Mouse (Mus musculus) hindbrain, embryonic 12.5 days (tissue): ENCODE measurements around the gene Ccnd1. TPM values are rescaled to one million over a fixed set of nuclear protein-coding genes. Genes with fewer than 3 reads are reported as not detected.
"Not testable (repeated sequence)": the region's sequence is repeated elsewhere in the genome, so short reads cannot be mapped to it uniquely, and the experiment has no call there.

ENCODE experiments used
- ATAC-seq: fragments of 200-750 bp; cut with Nextera tagmentation; 2 replicates; pipeline ENCODE4 v1.8.0; 2017; ENCODE audit warnings: moderate TSS enrichment; ENCODE audit not compliant: low FRiP score
- H3K27ac ChIP-seq: fragments of 300-500 bp; sonication (generic); 2 replicates; pipeline ENCODE4 v1.5.1; 2016; ENCODE audit warnings: mild to moderate bottlenecking
- H3K27me3 ChIP-seq: fragments of 300-500 bp; sonication (generic); 2 replicates; pipeline ENCODE4 v1.6.1; 2016; ENCODE audit warnings: mild to moderate bottlenecking
- H3K36me3 ChIP-seq: fragments of 300-500 bp; sonication (generic); 2 replicates; pipeline ENCODE4 v1.6.1; 2016; ENCODE audit warnings: mild to moderate bottlenecking
- H3K4me1 ChIP-seq: fragments of 300-500 bp; sonication (generic); 2 replicates; pipeline ENCODE4 v1.6.1; 2016
- H3K4me2 ChIP-seq: fragments of 300-500 bp; sonication (generic); replicated peaks from 2 replicates; pipeline ENCODE4 v1.6.1; 2016; ENCODE audit warnings: mild to moderate bottlenecking
- H3K4me3 ChIP-seq: fragments of 300-500 bp; sonication (generic); 2 replicates; pipeline ENCODE4 v1.5.1; 2016; ENCODE audit warnings: mild to moderate bottlenecking
- H3K9ac ChIP-seq: fragments of 300-500 bp; sonication (generic); 2 replicates; pipeline ENCODE4 v1.6.1; 2016; ENCODE audit warnings: mild to moderate bottlenecking, moderate library complexity
- H3K9me3 ChIP-seq: fragments of 300-500 bp; sonication (generic); replicated peaks from 2 replicates; pipeline ENCODE4 v1.6.1; 2016; ENCODE audit warnings: mild to moderate bottlenecking
- WGBS: fragments of 180-500 bp; shearing (Covaris S2); methylation state at CpG from one replicate; pipeline ENCODE4 v1.1.7; 2016; 5-methylcytosine and 5-hydroxymethylcytosine counted together
- polyA plus RNA-seq: library from polyadenylated mRNA; unstranded; fragments of >200 nt; fragmentation: Nextera tagmentation; extraction: Ambion mirVana; gene quantifications from 2 replicates; pipeline ENCODE4 v1.2.1, GENCODE M21; 2016

Ccnd1 gene
- polyA plus RNA-seq, 1 experiment from 2014 or later: 128 TPM

DNA sequence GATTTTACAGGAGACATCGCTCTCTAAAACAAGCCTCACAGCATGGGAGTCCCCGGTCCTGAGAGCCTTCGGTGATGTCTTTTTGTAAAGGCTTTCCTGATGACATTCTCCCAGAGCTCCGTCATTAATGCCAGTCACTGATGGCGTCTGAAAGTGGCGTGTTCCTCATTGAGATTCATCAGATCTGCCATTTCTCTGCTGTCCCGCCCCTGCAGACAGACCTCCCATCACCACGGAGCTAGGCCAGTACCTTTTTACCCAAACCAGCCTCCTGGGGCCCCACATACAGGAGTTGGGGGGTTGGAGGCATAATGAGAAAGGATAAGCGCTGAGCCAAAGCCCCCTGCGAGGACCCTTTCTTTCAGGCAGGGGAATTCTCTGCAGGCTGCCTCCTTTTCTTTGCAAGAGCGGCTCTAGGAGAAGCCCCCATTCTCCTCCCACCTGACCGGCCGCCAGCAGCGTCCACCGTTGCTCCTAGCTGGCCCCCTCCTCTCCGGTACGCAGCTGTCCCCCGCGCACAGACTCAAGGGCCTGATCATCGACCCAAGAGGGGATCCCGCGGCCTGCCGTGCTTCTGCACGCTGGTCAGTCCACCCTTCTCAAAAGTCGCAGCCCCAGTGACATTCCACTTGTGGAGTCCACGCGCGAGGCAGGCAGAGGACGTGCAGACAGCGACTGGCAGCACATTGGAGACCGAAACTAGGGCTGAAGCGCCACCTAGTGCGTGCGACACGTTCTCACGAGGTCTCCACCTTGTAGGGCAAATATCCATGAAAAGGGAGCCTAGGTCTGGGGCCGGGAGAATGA is 44.2 kb downstream of the Ccnd1 start:
- Histone ChIP-seq H3K27ac (peak overlapping the region; percentile 71), H3K9me3 (no peaks in the 10 kb centered on the region), H3K4me2 (peak overlapping the region; percentile 85), H3K36me3 (no peaks in the 10 kb centered on the region), H3K4me3 (peak overlapping the region; percentile 47), H3K4me1 (peaks cover 32% of the 10 kb centered on the region), H3K9ac (peak overlapping the region; percentile 59), H3K27me3 (peaks cover 59% of the 10 kb centered on the region)
- peak; percentile 83 for ATAC-seq
- WGBS: under 1% methylated on average over 37 of the region's 37 CpGs

DNA sequence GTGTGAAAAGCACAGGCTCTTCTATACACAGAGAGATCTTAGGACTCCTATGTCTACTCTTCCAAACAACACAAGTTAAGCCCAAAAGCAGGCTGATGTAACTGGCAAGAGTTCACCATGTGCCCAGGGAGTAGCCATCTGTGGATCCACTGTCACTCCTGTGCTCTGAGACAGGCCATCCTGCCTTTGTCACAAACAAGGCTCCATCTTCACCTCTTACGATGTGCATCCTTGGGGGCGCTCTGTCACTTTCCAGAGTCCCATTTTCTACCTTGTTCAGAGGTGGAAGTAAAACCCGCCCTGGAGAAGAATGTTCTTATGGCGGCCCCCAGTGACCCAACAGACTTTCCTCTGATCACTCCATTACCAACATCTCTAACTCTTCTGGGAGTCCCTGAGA is 45.0 kb downstream of the Ccnd1 start:
- Histone ChIP-seq H3K27me3 (peaks cover 64% of the 10 kb centered on the region), H3K36me3 (no peaks in the 10 kb centered on the region), H3K9ac (no peak overlapping the region), H3K4me1 (peaks cover 32% of the 10 kb centered on the region), H3K4me2 (peak overlapping the region; percentile 85), H3K9me3 (no peaks in the 10 kb centered on the region), H3K27ac (peak overlapping the region; percentile 48; the same call in 1 of the 2 replicates), H3K4me3 (peak overlapping the region; percentile 47; the same call in 1 of the 2 replicates)
- no peak for ATAC-seq
- 0% methylated on average over 4 of the region's 4 CpGs for WGBS

DNA sequence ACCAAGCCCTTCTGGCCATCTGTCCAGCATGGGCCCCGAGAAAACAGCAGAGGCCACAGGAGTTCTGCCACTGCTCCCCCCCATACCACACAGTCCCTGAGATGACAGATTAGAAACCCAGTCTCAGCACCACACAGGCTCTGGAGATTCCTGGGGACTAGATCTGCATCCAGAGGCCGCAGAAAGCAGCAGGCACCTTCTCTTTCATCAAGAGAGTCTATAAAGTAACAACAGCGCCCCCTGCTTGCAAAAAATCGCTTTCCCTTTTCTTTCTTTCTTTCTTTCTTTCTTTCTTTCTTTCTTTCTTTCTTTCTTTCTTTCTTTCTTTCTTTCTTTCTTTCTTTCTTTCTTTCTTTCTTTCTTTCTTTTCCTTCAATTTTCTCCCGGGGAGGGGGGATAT is 45.5 kb downstream of the Ccnd1 start:
- Histone ChIP-seq H3K4me3 (no peak overlapping the region), H3K4me2 (peak overlapping the region; percentile 85; the same call in 1 of the 2 replicates), H3K9ac (no peak overlapping the region), H3K36me3 (no peaks in the 10 kb centered on the region), H3K27ac (no peak overlapping the region), H3K9me3 (no peaks in the 10 kb centered on the region), H3K27me3 (peaks cover 62% of the 10 kb centered on the region), H3K4me1 (peaks cover 32% of the 10 kb centered on the region)
- WGBS: 2% methylated on average over 5 of the region's 5 CpGs
- ATAC-seq: no peak

DNA sequence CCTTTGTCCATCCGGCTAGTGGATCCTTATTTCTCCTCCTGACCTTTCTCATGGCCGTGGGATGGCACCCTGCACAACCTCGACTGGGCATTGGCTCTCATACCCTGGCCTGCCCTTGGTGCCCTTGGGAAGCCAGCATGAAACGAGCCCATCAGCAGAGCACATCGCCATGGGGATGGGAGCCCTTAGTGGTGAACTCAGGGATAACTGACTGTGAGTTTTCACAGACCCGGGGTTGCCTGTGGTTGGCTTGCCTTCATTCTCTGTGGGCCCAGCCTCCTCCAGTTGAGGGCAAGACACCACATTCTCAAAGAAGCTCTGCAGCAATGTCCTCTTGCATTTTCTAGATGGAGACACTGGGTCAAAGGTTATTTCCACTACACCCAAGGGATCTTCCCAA is 47.4 kb downstream of the Ccnd1 start:
- Histone ChIP-seq H3K9me3 (no peaks in the 10 kb centered on the region), H3K4me1 (peaks cover 31% of the 10 kb centered on the region), H3K4me3 (no peak overlapping the region), H3K27me3 (peaks cover 52% of the 10 kb centered on the region), H3K36me3 (no peaks in the 10 kb centered on the region), H3K27ac (no peak overlapping the region), H3K9ac (no peak overlapping the region), H3K4me2 (no peak overlapping the region)
- no peak for ATAC-seq
- WGBS: 47% methylated on average over 6 of the region's 6 CpGs

DNA sequence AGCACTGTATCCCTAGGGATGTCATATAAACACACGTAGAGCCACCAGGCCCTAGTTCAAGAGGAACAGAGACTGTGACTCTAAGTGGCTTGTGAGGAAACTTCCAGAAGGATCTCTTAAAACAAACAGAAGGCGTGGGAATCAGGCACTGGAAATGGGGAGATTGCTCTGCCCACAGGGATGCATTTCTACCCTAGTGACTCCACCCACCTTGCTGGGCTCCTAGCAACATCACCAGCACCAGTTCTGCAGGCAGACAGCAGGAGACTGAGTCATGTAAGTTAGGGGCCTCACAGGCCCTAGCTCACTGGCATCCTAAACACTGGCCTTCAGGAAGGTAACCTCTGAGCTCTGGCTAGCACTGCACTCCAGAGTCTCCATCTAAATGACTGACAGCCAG is 47.9 kb downstream of the Ccnd1 start:
- 71% methylated on average over 2 of the region's 2 CpGs for WGBS
- peaks cover 27% of the 10 kb centered on the region for H3K4me1 ChIP-seq
- no peak for ATAC-seq
- no peak overlapping the region for H3K4me2 ChIP-seq
- no peaks in the 10 kb centered on the region for H3K36me3 ChIP-seq
- peaks cover 48% of the 10 kb centered on the region for H3K27me3 ChIP-seq
- H3K4me3 ChIP-seq: no peak overlapping the region
- no peak overlapping the region for H3K9ac ChIP-seq
- no peaks in the 10 kb centered on the region for H3K9me3 ChIP-seq
- H3K27ac ChIP-seq: no peak overlapping the region

DNA sequence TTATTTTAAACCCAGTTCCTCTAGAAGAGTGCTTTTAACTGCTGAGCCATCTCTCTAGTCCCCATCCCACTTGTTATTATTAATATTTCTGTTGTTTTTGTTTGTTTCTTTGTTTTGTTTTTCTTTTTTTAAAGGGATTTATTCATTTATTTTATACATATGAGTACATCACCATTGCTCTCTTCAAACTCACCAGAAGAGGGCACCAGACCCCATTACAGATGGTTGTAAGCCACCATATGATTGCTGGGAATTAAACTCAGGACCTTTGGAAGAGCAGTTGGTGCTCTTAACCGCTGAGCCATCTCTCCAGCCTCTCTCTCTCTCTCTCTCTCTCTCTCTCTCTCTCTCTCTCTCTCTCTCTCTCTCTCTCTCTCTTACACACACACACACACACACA is 49.1 kb downstream of the Ccnd1 start:
- H3K27ac ChIP-seq, ATAC-seq: not testable (repeated sequence)

DNA sequence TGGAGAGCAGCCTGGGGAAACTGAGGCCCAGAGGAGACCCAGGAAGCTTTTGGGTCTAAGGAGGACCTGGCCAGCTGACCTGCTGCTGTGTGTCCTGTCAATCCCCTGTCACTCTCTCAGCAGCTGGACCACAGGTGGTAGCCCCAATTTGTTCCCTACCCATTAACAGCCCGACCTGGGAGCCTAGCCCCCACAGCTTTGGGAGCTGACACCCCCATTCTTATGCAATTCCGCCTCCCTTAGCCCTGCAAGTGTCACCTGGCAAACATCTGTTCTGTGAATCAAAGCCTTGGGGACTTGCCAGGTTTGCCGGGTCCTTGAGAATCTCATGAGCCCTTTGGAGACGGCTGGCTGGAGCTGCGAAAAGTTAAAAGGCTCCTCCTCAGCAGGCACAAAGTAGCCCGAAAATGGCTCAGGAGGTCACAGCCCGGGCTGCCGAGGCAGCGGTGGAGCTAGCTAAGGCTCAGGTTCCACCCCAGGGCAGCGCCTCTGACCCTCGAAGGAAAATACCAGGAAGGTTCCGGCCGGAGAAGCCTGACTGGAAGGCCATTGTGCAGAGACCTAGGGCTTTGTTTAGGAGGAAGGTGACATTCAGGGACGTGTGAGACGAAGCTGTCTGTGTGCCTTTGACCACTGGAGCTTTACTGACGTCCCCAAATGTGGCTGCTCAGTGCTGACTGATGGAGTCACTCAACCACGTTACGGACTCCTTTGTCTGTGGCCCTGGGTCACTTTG is 51.0 kb downstream of the Ccnd1 start:
- Histone ChIP-seq H3K4me1 (peaks cover 5% of the 10 kb centered on the region), H3K36me3 (no peaks in the 10 kb centered on the region), H3K9ac (no peak overlapping the region), H3K4me3 (no peak overlapping the region), H3K27me3 (peaks cover 19% of the 10 kb centered on the region), H3K9me3 (no peaks in the 10 kb centered on the region), H3K4me2 (no peak overlapping the region), H3K27ac (no peak overlapping the region)
- ATAC-seq: no peak
- 4% methylated on average over 18 of the region's 18 CpGs for WGBS

More for the DNA sequence above, 49.1 kb downstream of the Ccnd1 start:
- not testable (repeated sequence) for H3K9me3 ChIP-seq, H3K9ac ChIP-seq, H3K4me2 ChIP-seq, H3K4me3 ChIP-seq, H3K36me3 ChIP-seq
- Histone ChIP-seq H3K4me1 (peaks cover 17% of the 10 kb centered on the region), H3K27me3 (peaks cover 36% of the 10 kb centered on the region)
- WGBS: 100% methylated on average over 1 of the region's 1 CpGs

DNA sequence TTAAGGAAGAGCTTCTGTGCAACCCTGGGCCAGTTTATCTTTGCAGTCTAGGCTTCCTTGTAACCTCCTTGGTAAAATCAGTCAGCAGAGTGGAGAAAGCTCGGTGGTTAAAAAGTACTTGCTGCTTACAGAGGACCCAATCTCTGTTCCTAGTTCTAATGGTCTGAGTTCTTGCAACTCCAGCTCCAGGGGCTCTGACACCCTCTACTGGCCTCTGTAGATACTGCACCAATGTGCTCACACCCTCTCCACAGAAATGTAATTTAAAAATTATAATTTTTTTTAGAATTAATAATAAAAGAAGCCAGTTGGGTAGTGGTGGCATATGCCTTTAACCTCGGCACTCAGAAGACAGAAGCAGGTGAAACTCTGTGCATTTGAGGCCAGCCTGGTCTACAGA is 52.1 kb downstream of the Ccnd1 start:
- Histone ChIP-seq H3K4me3 (no peak overlapping the region), H3K9ac (no peak overlapping the region), H3K36me3 (no peaks in the 10 kb centered on the region), H3K27ac (no peak overlapping the region), H3K27me3 (peaks cover 18% of the 10 kb centered on the region), H3K4me2 (no peak overlapping the region), H3K9me3 (no peaks in the 10 kb centered on the region), H3K4me1 (peaks cover 5% of the 10 kb centered on the region)
- 91% methylated on average over 2 of the region's 2 CpGs for WGBS
- ATAC-seq: no peak

DNA sequence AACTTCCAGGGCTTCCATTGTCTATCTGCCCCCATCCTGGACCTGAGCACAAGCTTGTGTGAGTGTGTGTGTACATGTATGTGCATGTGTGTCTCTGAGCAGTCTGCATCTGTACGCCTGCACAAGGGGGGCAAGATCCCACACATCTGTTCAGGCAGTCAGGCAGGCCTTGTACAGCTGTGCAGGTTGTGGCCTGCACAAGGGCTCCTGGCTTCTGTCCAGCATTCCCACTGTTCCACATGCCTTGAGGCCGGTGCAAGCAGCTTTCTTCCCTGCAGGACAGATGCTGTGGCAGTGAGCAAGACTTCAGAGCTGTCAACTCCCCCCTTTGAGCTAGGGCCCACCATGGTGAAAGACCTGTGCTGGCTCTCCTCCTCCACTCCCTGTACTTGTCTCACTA is 56.6 kb downstream of the Ccnd1 start:
- ATAC-seq: no peak
- WGBS: 49% methylated on average over 2 of the region's 2 CpGs
- Histone ChIP-seq H3K27me3 (no peaks in the 10 kb centered on the region), H3K4me3 (no peak overlapping the region), H3K9me3 (no peaks in the 10 kb centered on the region), H3K27ac (no peak overlapping the region), H3K4me1 (no peaks in the 10 kb centered on the region), H3K9ac (no peak overlapping the region), H3K4me2 (no peak overlapping the region), H3K36me3 (no peaks in the 10 kb centered on the region)

Other genes starting within 250 kb of the Ccnd1 start
- gene Ano1, start 188.0 kb downstream of the Ccnd1 start, polyA plus RNA-seq: 6.9 and 7.5 TPM in 2 replicates
- 1.9 and 2.1 TPM in 2 replicates for gene Fgf3, start 101.8 kb downstream of the Ccnd1 start, polyA plus RNA-seq
- gene Fgf4, start 92.6 kb downstream of the Ccnd1 start, polyA plus RNA-seq: 0.13 and 0.46 TPM in 2 replicates
- gene Fgf15, start 43.4 kb downstream of the Ccnd1 start, polyA plus RNA-seq: 62.0 and 66.7 TPM in 2 replicates
- gene LTO1, start 24.8 kb downstream of the Ccnd1 start, polyA plus RNA-seq: 28.2 and 34.1 TPM in 2 replicates